Mouse (Mus musculus): ENCODE measurements around the gene Galnt12. TPM values are rescaled to one million over a fixed set of nuclear protein-coding genes. Genes with fewer than 3 reads are reported as not detected.

The Galnt12 gene
- polyA plus RNA-seq, 1 experiment from 2014 or later: 5.1 TPM

DNA sequence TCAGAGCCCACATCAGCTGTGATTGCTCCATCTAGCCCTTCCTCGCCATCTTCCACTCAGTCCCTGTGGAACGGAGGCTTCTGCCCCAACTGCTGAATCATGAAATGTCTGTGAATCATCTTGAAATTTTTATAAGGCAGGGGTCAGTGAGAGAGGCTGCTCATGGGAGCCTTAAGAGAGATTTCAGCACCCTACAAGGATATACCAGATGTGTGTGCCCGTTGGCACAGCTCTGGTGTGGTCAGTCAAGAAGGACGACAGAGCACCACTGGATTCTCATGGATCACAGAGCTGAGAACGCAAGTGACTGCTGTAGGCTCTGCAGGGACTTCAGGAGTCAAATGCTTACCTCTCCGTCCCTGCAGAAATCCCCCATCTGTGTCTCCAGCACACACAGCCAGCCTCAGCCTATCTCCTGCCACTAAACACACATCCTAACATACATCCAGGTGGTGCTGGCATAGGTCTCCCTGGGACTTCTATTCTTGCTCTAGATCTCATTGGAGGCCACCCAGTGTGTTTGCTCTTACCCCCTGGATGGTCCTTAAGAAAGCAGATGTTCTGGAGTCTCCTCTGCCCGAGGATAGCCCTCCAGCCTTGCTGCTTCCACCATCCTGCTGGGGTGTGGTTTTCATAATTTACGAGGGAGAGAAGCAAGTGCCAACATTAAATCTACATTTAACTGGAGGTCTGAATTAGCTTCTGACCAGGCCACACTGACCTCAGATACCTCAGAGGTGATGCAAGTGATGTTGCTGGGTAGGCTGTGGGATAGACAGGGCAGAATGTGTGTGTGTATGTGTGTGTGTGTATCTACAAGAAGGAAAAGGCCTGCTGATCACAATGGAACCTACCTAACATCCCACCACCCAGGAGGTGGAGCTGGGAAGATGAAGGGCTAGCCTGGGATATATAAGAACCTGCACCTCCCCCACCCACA, 38.7 kb downstream of the Galnt12 start:
- Histone ChIP-seq H3K79me2 (ENCODE audit: inconsistent target) (no peaks in the 10 kb centered on the region), H3K36me3 (ENCODE audit: inconsistent target) (no peaks in the 10 kb centered on the region), H3K4me3 (ENCODE audit: inconsistent target) (no peak overlapping the region), H3K27ac (no peak overlapping the region)
- WGBS (ENCODE audit: missing documents): 85% methylated on average over 8 of the region's 8 CpGs

- Histone ChIP-seq H3K36me3 (ENCODE audit: inconsistent target) (no peaks in the 10 kb centered on the region), H3K79me2 (ENCODE audit: inconsistent target) (no peaks in the 10 kb centered on the region), H3K4me3 (ENCODE audit: inconsistent target) (no peak overlapping the region), H3K27ac (no peak overlapping the region)
- WGBS (ENCODE audit: missing documents): 86% methylated on average over 3 of the region's 3 CpGs
Measured at GRCm38 (mm10) chr4:47131931-47132330, 40.2 kb downstream of the Galnt12 start.

DNA sequence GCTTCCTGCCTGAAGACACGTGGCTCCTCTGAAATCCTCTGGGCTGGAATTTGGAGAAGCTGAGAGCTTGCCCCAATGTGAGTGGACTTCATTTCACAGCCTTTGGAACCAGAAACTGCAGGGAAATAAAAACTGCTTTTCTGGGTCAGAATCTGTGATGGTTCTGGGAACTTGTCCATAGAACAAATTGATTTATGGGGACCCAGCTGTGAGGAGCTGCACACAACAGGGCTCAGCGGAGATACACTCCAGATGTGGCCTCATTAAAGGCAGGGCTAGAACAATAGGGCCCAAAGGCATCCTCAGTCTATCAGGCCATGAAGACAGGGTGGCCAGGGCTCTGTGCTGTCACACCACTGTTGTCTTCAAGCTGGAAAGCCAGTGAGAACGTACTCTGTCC, 40.7 kb downstream of the Galnt12 start:
- H3K79me2 ChIP-seq (ENCODE audit: inconsistent target): no peaks in the 10 kb centered on the region
- H3K36me3 ChIP-seq (ENCODE audit: inconsistent target): no peaks in the 10 kb centered on the region
- H3K4me3 ChIP-seq (ENCODE audit: inconsistent target): no peak overlapping the region
- no peak overlapping the region for H3K27ac ChIP-seq
- 75% methylated on average over 3 of the region's 3 CpGs for WGBS (ENCODE audit: missing documents)

DNA sequence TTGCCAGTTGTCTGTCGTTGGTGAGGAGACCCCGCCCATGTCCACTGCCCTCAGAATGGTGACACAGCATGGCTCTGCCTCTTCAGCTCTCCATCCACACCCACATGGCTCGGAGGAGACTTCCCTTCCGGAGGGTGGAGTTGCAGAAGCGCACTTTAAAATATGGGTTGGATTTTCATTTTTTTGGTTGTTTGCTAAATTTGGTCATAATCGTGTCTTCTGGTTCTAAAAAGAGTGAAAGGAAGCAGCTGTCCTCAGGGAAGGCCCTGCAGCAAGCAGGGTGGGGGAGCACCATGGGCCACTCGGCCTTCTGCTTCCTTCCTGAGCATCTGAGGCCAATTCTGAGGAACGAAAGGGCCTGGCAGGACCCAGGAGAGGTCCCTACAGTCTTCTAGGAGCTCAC, 45.0 kb downstream of the Galnt12 start:
- Histone ChIP-seq H3K79me2 (ENCODE audit: inconsistent target) (no peaks in the 10 kb centered on the region), H3K36me3 (ENCODE audit: inconsistent target) (no peaks in the 10 kb centered on the region), H3K4me3 (ENCODE audit: inconsistent target) (no peak overlapping the region), H3K27ac (no peak overlapping the region)
- WGBS (ENCODE audit: missing documents): 18% methylated on average over 8 of the region's 8 CpGs

DNA sequence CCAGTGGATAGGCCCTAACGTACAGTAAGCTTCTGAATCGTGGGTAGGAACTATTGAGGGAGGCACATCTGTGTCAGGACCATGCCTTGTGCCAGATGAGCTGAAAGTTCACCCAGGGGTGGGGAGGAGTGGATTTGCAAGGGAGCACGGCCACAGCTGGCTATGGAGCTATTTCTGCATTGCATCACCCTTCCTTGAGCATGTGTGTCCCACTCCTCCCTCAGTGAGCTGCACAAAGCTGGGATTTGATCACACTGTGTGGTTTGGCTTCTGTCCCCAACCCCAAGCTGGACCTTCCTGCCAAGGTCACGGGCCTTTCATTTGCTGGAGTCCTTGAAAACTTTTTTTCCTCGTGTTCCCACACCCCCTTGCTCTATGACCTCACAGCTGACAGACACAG, 45.8 kb downstream of the Galnt12 start:
- Histone ChIP-seq H3K27ac (no peak overlapping the region), H3K79me2 (ENCODE audit: inconsistent target) (no peaks in the 10 kb centered on the region), H3K4me3 (ENCODE audit: inconsistent target) (no peak overlapping the region), H3K36me3 (ENCODE audit: inconsistent target) (no peaks in the 10 kb centered on the region)
- 86% methylated on average over 5 of the region's 5 CpGs for WGBS (ENCODE audit: missing documents)

GRCm38 (mm10) chr4:47138411-47138810, 46.7 kb downstream of the Galnt12 start:
- Histone ChIP-seq H3K79me2 (ENCODE audit: inconsistent target) (no peaks in the 10 kb centered on the region), H3K27ac (no peak overlapping the region), H3K36me3 (ENCODE audit: inconsistent target) (no peaks in the 10 kb centered on the region), H3K4me3 (ENCODE audit: inconsistent target) (no peak overlapping the region)
- WGBS (ENCODE audit: missing documents): 96% methylated on average over 7 of the region's 7 CpGs

DNA sequence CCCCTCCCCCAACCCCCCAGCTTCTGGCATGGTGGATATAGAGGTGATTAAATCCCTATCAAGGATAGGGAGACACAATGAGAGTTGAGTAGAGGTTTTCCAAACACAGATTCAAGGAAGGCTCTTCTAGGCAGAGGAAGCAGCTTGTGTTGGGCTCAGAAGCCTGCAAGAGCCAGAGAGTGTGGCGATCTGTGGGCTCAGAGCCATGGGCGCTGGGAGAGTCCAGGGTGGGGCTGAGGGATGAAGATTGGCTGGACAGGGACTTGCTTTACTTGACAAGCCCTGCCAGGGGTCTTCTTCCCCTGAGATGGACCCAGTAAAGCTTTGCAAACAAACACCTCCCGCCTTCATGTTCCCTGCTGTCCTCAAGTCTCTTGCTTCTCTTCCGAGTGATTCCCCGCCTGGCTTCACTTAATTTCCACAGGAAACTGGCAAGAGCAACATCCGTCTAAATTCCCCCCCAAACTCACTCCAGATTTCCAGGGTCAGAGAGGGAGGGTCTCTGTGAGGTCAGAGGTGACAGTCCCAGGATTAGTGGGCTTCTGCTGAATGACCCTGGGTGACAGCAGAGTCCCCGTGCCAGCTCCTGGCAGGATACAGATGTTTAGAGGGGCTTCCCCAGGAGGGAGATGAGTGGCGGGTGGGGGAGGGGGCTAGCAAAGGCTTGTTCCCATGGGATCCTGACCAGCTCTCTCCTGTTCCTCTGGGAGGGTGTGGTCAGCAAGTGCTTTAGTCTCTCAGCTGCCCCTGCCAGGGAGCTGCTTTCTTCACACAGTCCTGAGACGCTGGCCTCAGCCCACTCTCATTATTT, 47.5 kb downstream of the Galnt12 start:
- Histone ChIP-seq H3K27ac (no peak overlapping the region), H3K36me3 (ENCODE audit: inconsistent target) (no peaks in the 10 kb centered on the region), H3K4me3 (ENCODE audit: inconsistent target) (no peak overlapping the region), H3K79me2 (ENCODE audit: inconsistent target) (no peaks in the 10 kb centered on the region)
- 91% methylated on average over 7 of the region's 9 CpGs for WGBS (ENCODE audit: missing documents)

DNA sequence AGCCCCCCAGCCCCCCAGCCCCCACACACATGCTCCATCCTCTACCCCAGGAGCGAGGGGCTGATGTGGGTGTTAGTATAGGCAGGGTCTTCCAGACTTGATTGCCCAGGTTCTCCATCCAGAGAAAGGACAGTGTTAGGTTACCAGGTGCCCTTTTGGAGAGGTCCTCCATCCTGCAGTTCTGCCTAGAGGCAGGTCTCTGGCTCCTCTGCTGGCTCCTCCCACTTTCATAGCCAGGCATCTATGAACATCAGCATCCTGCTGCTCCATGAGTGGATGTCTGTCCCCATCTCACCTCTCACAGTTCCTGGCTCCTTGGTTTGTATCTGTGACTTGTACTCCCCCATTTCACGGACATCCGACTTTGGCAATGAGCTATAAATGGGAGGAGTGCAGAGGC, 48.6 kb downstream of the Galnt12 start:
- H3K27ac ChIP-seq: no peak overlapping the region
- no peaks in the 10 kb centered on the region for H3K79me2 ChIP-seq (ENCODE audit: inconsistent target)
- WGBS (ENCODE audit: missing documents): 93% methylated on average over 3 of the region's 3 CpGs
- H3K4me3 ChIP-seq (ENCODE audit: inconsistent target): no peak overlapping the region
- H3K36me3 ChIP-seq (ENCODE audit: inconsistent target): no peaks in the 10 kb centered on the region

GRCm38 (mm10) chr4:47141444-47142154, 49.9 kb downstream of the Galnt12 start:
- 77% methylated on average over 8 of the region's 10 CpGs for WGBS (ENCODE audit: missing documents)
- Histone ChIP-seq H3K79me2 (ENCODE audit: inconsistent target) (no peaks in the 10 kb centered on the region), H3K36me3 (ENCODE audit: inconsistent target) (no peaks in the 10 kb centered on the region), H3K27ac (no peak overlapping the region), H3K4me3 (ENCODE audit: inconsistent target) (no peak overlapping the region)

DNA sequence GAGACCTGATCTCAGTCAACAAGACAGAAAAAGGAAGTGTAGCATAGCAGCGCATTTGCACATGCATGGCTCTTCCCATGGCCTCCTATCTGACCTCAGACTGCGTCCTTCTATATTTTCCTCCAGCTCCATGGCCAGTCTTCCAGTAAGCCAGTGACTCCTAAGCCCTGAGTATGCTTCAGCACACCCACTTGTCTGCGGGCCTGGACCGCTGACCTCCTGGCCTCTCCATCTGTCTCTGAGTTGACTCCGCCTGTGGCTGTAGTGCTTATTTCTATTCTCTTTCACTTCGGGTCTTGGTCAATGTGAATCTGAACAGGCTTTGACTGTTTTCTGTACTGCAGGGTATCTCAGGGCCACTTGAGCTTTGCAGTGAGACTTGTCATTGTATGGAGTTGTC, 52.1 kb downstream of the Galnt12 start:
- Histone ChIP-seq H3K4me3 (ENCODE audit: inconsistent target) (no peak overlapping the region), H3K79me2 (ENCODE audit: inconsistent target) (no peaks in the 10 kb centered on the region), H3K27ac (no peak overlapping the region), H3K36me3 (ENCODE audit: inconsistent target) (no peaks in the 10 kb centered on the region)
- 91% methylated on average over 6 of the region's 6 CpGs for WGBS (ENCODE audit: missing documents)

DNA sequence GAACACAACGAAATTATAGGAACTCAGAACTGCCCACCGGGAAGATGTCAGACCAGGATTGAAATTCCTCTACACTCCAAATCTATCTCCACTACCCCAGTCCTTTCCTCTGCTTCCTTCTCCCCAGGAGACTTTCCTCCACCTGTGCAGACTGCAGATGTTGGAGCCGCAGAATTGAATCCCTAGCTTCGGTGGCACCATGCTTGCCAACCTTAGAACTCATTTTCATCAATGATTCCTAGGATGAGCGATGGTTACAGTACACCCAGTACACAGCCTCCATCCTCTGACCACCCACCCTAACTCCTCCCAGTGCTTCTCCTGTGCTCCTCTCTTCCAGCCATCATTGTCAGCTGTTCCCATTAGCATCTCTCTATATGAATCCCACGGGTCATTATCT, 53.6 kb downstream of the Galnt12 start:
- WGBS (ENCODE audit: missing documents): 82% methylated on average over 6 of the region's 6 CpGs
- H3K4me3 ChIP-seq (ENCODE audit: inconsistent target): no peak overlapping the region
- no peaks in the 10 kb centered on the region for H3K79me2 ChIP-seq (ENCODE audit: inconsistent target)
- no peaks in the 10 kb centered on the region for H3K36me3 ChIP-seq (ENCODE audit: inconsistent target)
- H3K27ac ChIP-seq: no peak overlapping the region

DNA sequence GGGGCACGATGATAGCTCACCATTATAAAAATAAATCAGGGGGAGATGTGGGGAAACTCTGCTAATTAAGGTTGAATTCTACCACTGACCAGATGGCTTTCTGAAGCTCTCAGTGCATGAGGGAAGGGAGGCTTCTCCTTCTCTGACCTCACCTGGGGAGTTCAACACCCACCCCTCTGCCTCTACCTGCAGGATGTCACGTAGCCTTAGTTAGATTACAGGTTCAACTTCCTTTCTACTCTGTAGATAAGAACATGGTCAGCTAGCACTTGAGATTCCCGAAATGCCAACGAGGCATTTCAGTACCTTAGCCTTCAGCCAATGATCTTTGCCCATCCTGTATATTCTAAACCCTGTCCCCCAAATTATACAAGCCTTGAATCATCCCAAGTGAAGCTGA, 54.9 kb downstream of the Galnt12 start:
- Histone ChIP-seq H3K79me2 (ENCODE audit: inconsistent target) (no peaks in the 10 kb centered on the region), H3K4me3 (ENCODE audit: inconsistent target) (no peak overlapping the region), H3K27ac (no peak overlapping the region), H3K36me3 (ENCODE audit: inconsistent target) (no peaks in the 10 kb centered on the region)
- WGBS (ENCODE audit: missing documents): 87% methylated on average over 4 of the region's 4 CpGs

GRCm38 (mm10) chr4:47149963-47150362, 58.3 kb downstream of the Galnt12 start:
- no peak overlapping the region for H3K4me3 ChIP-seq (ENCODE audit: inconsistent target)
- no peaks in the 10 kb centered on the region for H3K36me3 ChIP-seq (ENCODE audit: inconsistent target)
- no peak overlapping the region for H3K27ac ChIP-seq
- no peaks in the 10 kb centered on the region for H3K79me2 ChIP-seq (ENCODE audit: inconsistent target)
- 33% methylated on average over 3 of the region's 3 CpGs for WGBS (ENCODE audit: missing documents)

- Histone ChIP-seq H3K4me3 (ENCODE audit: inconsistent target) (no peak overlapping the region), H3K27ac (no peak overlapping the region), H3K79me2 (ENCODE audit: inconsistent target) (no peaks in the 10 kb centered on the region), H3K36me3 (ENCODE audit: inconsistent target) (no peaks in the 10 kb centered on the region)
- WGBS (ENCODE audit: missing documents): 93% methylated on average over 3 of the region's 3 CpGs
Measured at GRCm38 (mm10) chr4:47150806-47151205, 59.1 kb downstream of the Galnt12 start.

All from macrophage (primary cell).